Mouse (Mus musculus): Measurements from ENCODE around the gene Krtcap3.

The Krtcap3 gene

DNA sequence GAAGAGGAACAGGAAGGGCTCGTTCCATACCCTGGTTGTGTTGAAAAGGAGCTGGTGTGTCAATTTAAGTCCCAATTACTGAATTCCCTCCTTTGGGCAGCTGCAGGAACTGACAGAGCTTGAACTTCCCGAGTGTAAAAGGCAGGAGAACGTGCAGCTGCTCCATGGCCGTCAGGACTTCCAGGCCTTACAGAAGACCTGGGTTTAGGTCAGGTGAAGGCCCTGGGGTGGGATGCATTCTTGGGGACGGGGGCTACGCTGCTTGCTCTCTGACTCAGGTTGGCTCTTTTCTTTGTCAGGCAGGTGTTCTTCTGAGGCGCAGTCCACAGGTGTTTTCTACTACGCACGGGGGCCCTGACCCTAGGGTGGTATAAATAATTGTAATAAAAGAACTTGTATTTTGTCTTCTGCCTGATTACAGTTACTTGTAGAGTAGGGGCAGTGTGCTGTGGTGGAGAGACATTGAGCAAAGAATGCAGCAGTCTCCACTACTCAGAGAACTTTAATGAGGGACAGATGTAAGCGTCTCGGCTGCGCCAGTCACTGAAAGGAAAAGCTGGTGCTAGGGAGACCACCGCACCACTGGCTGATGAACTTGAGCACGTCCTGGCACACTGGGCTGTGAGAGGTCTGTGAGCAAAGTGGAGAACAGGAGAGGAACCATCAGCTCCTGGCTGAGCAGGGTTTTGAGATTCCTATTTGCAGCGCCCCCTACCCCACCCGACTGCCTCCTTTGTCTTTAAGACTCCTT is 1.5 kb downstream of the Krtcap3 start:
- no peak for DNase-seq (ENCODE audit: low spot score)

DNA sequence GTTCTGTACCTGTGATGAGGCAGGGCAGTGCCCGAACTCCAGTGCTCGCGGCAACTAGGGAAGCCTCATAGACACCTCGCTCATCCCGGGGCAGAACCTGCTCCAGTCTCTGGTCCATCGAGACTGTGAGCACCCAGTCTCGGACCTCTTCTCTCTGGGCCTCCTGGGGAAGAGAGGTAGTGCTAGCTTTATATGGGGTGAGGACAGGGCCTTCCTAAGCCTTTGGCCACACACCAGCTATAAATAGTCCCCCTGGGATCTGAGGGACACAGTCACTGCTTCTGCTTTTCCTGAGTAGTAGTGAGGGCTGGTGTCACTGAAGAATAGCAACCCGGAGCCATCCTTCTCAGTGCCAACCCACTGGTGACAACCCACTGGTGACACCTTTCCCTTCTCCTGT is 2.3 kb downstream of the Krtcap3 start:
- DNase-seq (ENCODE audit: low spot score): no peak

DNA sequence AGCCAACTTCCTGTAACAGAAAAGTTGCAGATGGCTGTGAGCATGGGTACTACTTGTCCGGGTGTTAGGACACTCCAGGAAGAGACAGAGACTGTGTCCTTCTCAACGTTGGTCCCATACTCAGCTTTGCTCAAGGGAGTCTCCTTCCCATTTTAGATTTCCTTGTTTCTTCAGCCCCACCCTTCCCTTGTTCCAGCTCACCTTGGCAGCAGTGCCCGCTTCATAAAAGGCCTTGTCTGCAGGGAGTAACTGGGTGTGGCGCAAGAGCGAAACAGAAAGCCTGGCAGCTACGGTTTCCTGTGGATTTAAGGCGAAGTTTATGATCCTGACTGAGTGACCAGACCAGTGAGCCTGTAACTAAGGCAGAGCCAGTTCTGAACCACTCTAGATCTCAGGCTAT is 3.0 kb downstream of the Krtcap3 start:
- peak; percentile 36 for DNase-seq (ENCODE audit: low spot score)

DNA sequence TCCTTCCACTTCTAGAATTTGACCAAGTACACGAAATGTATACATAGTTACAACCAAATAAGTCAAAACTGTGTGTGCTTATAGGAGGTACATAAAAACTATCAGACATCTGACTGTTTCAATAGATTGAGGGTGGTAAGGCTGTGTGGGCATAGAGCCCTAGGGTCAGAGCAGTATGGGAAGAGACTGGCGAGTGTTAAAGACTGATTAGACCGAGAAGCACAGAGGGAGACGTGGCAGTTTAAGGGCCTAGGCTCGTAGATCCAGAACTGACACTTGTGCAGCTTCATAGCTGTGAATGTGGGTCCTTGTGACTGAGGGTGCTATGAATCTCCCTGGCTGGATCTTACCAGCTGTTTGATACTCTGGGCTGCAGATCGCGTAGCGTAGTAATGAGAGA is 3.4 kb downstream of the Krtcap3 start:
- DNase-seq (ENCODE audit: low spot score): no peak

DNA sequence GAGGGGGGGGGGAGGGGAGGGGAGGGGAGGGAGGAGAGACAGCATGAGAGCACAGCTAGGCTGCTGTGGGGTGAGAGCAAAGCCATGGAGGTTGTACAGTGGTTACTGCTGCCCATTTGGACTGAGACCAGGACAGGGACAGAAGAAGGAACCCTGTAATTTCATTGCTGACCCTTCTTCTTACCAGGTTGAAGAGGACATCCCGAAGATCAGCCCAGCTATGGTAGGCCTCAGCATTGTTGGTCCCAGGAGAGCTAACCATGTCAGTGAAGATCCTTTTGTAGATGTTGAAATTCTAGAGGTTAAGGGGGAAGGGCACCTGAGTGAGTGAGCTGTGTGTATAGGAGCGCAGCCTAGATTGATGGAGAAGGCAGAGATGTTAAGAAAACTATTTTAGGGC is 3.9 kb downstream of the Krtcap3 start:
- no peak for DNase-seq (ENCODE audit: low spot score)

DNA sequence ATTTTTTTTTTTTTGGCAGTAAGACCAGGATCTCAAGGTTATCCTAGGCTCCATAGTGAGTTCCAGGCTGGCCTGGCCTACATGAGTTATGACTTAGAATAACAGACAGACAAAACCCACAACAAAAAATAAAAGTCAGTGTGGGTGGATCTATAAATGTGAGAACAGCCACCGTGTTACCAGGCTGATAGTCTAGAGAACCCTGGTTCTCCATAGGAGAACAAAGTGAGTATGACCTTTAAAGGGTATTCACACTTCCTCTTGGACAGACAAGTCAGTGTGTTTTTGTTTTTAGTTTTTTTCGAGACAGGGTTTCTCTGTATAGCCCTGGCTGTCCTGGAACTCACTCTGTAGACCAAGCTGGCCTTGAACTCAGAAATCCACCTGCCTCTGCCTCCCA is 4.5 kb downstream of the Krtcap3 start:
- no peak for DNase-seq (ENCODE audit: low spot score)

DNA sequence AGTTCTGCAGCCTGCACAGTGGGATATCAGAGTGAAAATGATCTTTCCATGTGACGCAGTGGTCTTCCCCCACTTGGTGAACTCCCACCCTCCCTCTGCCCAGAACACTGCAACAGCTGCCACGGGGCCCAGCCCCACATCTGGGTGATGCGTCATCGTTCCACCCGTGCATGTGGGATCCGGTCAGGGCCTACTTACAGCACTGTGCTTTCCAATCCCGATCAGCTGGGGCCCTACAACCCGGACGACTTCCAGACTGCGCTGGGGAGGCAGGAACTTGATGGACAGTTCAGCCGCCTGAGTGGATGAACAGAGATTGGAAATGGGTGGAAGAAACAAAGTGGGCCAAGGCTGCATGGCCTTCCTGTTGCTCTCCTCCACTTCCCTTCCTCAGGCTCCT is 6.1 kb downstream of the Krtcap3 start:
- DNase-seq (ENCODE audit: low spot score): no peak

DNA sequence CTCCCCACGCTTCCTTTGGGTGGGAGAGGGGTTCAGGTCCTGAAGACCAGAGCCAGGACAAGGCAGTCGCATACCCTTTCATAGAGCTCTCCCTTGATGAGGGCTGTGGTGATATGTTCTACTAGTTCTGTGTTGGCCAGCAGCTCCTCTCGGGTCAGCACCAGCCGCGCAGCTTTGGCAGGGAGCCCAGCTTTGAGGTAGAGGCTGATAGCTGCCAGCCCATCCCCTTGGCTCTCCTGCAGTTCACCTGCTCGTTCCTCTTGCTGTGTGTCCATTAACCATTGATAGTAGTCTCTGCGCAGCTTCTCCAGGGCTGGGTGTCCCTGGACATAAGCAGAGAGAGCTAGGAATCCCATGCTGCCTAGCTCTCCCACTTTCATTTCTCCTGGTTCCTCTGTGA is 14.6 kb downstream of the Krtcap3 start:
- DNase-seq (ENCODE audit: low spot score): no peak

DNA sequence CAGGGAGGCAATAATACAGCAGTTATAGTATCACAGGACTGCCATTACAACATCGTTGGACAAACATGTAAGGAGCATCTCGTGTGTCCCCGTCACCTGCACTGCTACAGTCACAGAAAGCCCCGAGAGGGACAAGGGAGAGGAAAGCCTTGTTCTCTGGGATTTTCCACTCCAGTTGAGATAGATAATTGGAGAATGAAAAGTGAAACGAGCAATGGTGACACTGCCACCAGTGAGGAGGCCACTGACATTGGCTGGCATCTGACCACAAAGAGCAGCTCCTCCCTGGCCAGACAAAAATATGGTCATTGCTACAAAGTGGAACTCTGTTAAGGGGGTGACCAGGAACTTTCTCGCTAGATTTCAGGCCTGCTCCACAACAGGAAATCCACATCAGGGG is 16.2 kb downstream of the Krtcap3 start:
- no peak for DNase-seq (ENCODE audit: low spot score)

DNA sequence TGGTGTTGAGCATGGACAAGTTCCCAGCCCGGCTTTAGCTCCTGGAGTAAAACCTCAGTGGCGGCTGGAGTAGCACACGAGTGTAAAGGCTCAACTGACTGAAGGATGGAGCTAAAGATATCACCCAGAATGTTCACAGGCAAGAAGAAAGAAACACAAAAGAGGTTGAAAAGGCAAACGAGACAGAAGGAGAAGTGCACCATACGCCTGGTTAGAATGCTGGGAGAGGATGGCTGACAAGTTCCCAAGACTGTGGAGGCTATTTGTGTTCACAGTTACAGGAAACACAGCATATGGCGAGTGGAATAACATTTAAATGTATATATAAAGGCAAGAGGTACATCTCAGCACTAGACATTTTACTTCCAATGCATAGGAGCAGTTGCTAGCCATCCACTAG is 21.5 kb downstream of the Krtcap3 start:
- DNase-seq (ENCODE audit: low spot score): no peak

DNA sequence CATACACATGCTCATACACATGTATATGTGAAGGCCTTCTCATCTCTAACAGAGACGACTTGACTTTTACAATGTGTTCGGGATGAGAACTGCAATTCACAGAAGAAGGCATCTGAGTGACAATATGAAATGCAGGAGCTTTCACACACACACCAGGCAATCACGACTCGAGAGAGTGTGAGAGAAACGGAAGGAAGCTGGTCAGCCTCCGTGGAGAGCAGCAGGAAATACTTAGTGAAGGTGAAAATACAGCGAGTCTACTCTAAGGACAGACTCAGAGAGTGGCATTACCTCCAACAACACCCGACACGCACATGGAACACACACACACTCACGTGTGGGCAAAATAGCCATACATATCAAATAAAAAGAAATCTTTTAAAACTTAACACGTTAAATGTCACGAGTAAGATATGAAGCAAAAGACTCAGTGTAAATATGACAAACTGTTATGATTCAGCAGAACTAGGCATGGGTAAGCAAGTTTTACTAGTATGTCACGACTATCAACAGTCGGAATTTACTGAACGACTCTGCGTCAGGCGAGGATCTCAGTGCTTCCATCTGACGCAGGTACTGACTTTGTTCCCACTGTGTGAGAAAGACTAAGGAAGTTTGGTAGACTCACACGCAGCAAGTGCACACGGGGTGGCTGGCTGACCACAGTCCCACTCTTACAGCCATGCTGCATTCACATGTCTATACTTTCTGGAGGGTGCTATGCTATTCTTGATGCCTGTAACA is 27.9 kb downstream of the Krtcap3 start:
- no peak for DNase-seq (ENCODE audit: low spot score)

DNA sequence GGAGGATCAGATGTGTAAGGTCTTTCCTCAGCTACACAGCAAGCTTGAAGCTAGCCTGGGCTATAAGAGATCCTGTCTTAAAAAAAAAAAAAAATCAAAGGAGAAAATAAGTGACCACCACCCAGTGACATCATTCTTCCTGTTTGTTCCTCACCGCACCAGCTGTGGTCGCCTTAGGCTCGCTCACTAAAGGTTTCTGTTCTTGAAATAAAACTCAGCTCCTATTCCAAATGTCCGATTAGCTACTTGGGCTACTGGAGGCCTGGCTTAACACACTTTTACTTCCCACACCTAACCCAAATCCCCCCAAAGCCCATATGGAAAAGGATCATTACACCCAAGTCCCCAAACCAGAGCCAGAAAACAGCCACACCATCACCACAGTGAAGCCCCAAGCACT is 36.7 kb downstream of the Krtcap3 start:
- no peak for DNase-seq (ENCODE audit: low spot score)

DNA sequence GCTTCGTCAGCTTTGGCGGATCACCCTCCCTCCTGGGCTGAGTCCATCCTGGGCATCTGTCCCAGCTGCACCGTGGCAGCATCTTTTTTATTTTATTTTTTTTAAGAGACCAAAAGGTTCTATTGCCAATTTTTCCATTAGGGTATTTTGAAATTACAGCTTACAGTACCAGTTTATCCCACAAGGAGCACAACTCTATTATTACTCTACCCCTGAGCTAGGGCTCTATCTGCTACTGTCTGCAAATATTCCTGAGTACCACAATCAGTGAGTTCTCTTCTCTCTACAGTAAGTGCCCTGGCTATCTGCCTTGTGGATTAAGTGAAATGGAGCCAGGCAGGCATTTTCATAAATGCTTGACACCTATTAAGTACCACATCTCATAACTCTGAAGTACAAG is 37.2 kb downstream of the Krtcap3 start:
- no peak for DNase-seq (ENCODE audit: low spot score)

DNA sequence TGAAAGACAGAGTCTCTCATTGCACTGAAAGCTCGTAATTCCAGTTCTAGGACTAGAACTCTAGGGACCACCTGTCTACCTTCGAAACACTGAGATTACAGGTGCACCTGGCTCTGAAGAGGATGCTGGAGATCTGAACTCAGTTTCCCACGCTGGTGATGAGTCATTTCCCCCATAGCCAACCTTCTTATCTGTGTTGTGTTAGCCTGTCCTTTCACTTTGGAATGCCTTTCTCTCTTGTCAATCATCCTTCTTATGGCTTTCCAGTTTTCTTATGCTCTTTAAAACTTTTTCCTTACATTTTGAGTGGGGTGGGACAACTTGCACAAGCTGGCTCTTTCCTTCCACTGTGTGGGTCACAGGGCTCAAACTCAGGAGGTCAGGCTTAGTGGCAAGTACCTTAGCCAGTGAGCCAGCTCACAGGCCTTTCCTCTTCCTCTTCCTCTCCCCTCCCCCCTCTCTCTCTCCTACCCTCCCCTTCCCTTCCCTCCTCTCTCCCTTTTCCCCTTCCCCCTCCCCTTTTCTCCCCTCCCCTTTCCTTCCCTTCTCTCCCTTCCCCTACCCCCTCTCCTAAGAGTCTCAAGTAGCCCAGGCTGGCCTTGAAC is 38.2 kb downstream of the Krtcap3 start:
- DNase-seq (ENCODE audit: low spot score): no peak

DNA sequence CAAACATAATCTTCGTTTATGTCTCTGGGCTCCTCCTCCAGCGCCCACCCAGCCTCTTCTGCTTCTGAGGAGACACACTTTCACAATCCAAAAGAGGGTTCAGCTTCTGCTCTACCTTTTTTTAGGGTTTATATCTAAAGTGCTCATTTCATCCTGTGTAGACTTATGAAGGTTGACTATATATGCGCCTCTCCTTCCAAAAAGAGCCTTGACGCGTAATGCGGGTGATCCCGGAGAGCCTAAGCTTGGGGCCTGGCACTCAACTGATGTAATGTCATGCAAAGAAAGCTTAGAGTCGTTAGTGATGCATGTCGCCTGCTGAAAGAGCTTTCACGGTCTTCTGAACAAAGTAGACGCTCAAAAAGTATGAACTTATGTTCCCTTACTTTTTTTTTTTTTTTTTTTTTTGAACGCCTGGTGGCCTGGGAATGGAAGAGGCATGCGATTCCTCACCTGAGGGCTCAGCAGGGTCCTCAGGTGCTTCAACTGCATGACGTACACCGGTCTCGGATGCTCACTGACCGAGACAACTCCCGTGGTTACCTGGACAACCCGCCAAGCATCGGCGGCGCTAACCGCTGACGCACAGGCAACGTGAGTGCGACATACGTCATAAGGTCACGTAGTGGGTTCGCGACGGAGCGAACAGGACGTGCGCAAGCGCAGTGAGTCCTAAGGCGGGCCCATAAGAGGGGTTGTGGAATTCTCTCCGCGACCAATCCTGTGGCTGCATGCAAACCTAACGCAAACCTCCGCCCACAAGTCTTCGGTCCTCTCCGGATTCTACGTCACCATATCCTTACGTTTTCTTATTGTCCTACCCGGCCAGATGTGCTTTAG is 39.2 kb downstream of the Krtcap3 start, which contains the start of gene Ift172:
Gene Ift172 (minus strand): TSS at position 596 of the 840 bp plus-strand sequence.
- peak; percentile 94 for DNase-seq (ENCODE audit: low spot score)

DNA sequence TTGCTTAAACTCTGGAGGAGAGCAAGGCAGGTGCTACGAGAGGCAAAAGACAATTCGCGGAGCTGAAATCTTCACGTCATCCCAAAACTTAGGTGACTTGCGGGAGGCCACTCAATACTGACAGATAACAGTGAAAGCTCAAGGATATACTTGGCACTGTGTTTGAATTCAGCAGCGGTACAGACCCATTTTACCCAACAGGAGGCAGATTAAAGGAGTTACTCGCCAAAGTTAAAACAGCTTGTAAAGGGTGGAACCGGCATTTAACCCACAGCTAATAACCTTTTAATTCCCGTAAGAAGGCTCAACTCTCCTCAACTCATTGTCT is 39.8 kb downstream of the Krtcap3 start:
- DNase-seq (ENCODE audit: low spot score): no peak

DNA sequence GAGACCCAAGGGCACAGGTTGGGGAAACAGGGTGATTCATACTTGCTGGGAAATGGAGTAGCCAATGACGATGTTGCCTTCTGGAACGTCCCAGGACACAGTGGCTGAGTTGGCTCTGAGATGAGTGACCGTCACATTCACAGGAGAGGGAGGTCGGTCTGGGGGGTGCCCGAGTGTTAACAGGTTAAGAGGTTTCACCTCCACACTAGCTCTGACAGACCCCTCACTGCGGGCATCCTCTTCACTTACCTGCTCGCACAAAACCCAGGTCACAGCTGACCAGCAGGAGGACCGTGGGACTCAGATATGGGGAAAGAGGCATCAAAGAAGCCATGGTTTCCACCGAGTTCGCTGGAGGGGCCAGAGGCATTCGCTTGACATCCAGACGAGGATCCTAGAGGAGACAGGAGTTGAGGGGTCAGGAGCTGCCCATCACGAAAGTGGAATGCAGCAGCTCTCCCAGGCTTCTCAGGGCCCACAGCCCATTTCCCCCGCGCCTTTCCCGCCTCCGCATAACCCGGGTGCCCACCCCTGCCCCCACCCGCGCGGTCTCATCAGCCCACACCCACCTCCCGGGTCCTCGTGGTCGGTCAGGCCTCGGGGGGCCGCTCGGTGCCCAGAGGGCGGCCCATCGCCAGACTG is 43.6 kb downstream of the Krtcap3 start:
- DNase-seq (ENCODE audit: low spot score): no peak

DNA sequence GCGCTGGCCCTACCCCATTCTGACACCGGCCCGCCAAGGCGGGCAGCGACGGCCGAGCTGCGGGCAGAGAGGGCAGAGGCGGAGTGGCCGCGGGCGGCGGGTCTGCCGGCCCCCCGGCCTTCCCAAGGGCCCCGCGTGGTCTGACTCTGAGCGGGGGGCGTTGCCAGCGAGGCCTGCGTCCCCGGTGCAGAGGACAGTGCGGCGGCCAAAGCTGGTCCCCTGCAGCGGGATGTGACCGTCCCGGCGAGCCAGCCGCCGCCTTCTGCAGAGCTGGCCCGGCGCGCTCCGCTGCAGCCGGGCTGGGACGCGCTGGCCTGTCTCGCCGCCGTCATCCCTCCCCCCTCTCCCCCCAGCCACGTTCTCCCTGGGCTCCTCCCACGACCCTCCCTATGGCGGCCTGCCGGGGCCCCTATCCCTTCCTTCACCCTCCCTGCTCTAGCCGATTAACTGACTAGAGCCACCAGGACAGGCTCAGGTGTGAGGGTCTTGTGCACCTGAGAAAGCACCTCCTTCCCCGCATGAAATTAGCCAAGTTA is 44.2 kb downstream of the Krtcap3 start, which contains the start of gene Fndc4:
Gene Fndc4 (minus strand): TSS at position 475 of the 536 bp plus-strand sequence.
- peak; percentile 11 for DNase-seq (ENCODE audit: low spot score)

DNA sequence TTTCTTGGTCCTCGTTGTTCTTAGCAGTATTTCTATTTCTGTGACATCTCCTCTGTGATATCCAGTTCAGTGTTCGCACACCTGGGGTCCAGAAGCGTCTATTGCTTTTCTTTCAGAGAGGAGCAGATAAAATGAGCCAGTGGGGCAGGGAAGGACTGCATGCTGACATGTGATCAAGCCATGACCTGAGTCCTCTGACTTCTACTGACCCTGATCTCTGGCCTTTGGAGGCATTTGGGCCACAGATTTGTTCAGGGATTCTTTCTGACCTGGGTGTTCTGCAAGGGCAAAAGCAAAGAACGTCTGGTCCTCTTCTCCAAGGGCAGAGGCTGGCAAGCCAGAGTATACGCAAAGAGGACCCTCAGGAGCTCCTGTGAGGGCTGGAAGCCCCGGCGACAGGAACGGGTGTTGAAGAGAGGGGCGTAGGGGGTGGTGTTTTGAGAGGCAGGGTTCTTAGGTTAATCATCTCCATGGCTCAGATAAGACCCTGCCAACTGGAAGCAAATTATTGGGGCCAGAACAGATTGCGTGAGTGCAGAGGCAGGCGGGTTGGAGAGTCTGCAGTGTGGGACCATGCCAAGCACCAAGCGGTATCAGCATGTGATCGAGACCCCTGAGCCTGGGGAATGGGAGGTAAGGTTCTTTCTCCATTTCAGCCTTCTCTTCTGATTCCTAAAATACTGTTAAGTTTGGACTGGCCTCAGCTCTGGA is 45.7 kb downstream of the Krtcap3 start, which contains the start of gene Gckr:
Gene Gckr (plus strand): TSS at position 397 of the 711 bp plus-strand sequence.
- DNase-seq (ENCODE audit: low spot score): no peak

DNA sequence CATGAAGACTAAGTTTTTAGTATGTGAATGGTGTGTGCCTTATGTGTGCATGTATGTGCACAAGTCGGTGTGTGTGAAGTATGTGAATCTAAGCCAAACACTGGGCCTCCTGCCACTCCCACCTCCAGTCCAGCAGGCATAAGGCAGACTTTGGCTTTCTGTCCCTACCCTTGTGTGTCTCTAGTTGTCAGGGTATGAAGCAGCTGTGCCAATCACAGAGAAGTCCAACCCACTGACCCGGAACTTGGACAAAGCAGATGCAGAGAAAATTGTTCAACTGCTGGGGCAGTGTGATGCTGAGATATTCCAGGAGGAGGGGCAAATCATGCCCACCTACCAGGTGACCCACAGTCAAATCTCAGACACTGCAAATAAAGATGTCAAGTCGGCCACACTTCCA is 46.5 kb downstream of the Krtcap3 start:
- no peak for DNase-seq (ENCODE audit: low spot score)

DNA sequence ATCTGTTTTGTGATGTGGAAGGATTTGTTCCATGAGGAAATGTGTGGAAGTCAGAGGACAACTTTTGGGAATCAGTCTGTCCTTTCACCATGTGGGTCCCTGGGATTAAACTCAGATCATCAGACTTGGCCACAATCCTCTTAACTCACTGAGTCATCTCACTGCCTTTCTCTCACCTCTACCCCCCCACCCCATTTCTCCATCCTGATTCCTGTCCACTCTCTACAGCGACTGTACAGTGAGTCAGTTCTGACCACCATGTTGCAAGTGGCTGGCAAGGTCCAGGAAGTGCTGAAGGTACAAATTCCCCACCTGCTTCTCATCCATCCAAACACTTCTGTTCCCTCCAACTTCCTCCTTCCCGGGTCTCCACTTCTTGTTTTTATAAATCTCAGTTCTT is 47.0 kb downstream of the Krtcap3 start:
- no peak for DNase-seq (ENCODE audit: low spot score)

All from urinary bladder, postnatal 25 days (tissue).